Mouse (Mus musculus) mature B cell (primary cell): ENCODE results near the gene Nav3.
"Not testable (repeated sequence)": the region's sequence is repeated elsewhere in the genome, so short reads cannot be mapped to it uniquely, and the experiment has no call there.

ENCODE experiments used
- in situ Hi-C: fragments of 300-500 bp; cut with MboI; formaldehyde crosslinking; loops from 2 replicates; pipeline ENCODE4 v1.14.3; 2019

Gene Nav3

GRCm38 (mm10) chr10:110383506-110384229 is 72.3 kb downstream of the Nav3 start:
- in situ Hi-C loops, result not testable (repeated sequence)

GRCm38 (mm10) chr10:110380792-110381191 is 75.2 kb downstream of the Nav3 start:
- in situ Hi-C loops, result no loop called here

- in situ Hi-C loops, result no loop called here
Observed at GRCm38 (mm10) chr10:110372724-110373455, 83.1 kb downstream of the Nav3 start.

GRCm38 (mm10) chr10:110352148-110352547 is 103.9 kb downstream of the Nav3 start:
- in situ Hi-C loops, result no loop called here

- in situ Hi-C loops, result no loop called here
Observed at GRCm38 (mm10) chr10:110330030-110330429, 126.0 kb downstream of the Nav3 start.

GRCm38 (mm10) chr10:110329629-110330028 is 126.4 kb downstream of the Nav3 start:
- in situ Hi-C loops, result no loop called here

- in situ Hi-C loops, result no loop called here
Observed at GRCm38 (mm10) chr10:110322082-110322632, 133.8 kb downstream of the Nav3 start.

GRCm38 (mm10) chr10:110317275-110317674 is 138.7 kb downstream of the Nav3 start:
- in situ Hi-C loops, result no loop called here

- in situ Hi-C loops, result no loop called here
Observed at GRCm38 (mm10) chr10:110314525-110314924, 141.5 kb downstream of the Nav3 start.

- in situ Hi-C loops, result no loop called here
Observed at GRCm38 (mm10) chr10:110313959-110314358, 142.0 kb downstream of the Nav3 start.

GRCm38 (mm10) chr10:110309511-110309910 is 146.5 kb downstream of the Nav3 start:
- in situ Hi-C loops, result no loop called here

- in situ Hi-C loops, result no loop called here
Observed at GRCm38 (mm10) chr10:110305609-110306008, 150.4 kb downstream of the Nav3 start.

- in situ Hi-C loops, result no loop called here
Observed at GRCm38 (mm10) chr10:110290016-110290623, 165.9 kb downstream of the Nav3 start.

GRCm38 (mm10) chr10:110283879-110284278 is 172.1 kb downstream of the Nav3 start:
- in situ Hi-C loops, result no loop called here

- in situ Hi-C loops, result no loop called here
Observed at GRCm38 (mm10) chr10:110272818-110273217, 183.2 kb downstream of the Nav3 start.

GRCm38 (mm10) chr10:110270561-110270960 is 185.4 kb downstream of the Nav3 start:
- in situ Hi-C loops, result no loop called here

GRCm38 (mm10) chr10:110242128-110242561 is 213.9 kb downstream of the Nav3 start:
- in situ Hi-C loops, result no loop called here

- in situ Hi-C loops, result no loop called here
Observed at GRCm38 (mm10) chr10:110240667-110241066, 215.3 kb downstream of the Nav3 start.

GRCm38 (mm10) chr10:110233307-110233930 is 222.6 kb downstream of the Nav3 start:
- in situ Hi-C loops, result no loop called here

GRCm38 (mm10) chr10:110206411-110206810 is 249.6 kb downstream of the Nav3 start:
- in situ Hi-C loops, result no loop called here

GRCm38 (mm10) chr10:110204121-110204697 is 251.8 kb downstream of the Nav3 start:
- in situ Hi-C loops, result no loop called here

- in situ Hi-C loops, result no loop called here
Observed at GRCm38 (mm10) chr10:110192881-110193280, 263.1 kb downstream of the Nav3 start.
